Mouse (Mus musculus) monocyte, adult 2 months (primary cell): Measurements from ENCODE around the gene Gm9944.

Source experiments
- DNase-seq, 2 experiments: peaks; one replicate each; pipeline ENCODE4 v3.0.0; 2022; ENCODE audit warnings: low spot score in 2 of 2, low read depth in 1 of 2

Gene Gm9944

GRCm38 (mm10) chr4:144453217-144453616 lies at the start of gene Gm9944:
Gene Gm9944, minus strand, starts transcription at chr4:144453317.
- DNase-seq = no peak

- no peak for DNase-seq
Observed at GRCm38 (mm10) chr4:144493331-144493730, 40.2 kb upstream of the Gm9944 start.

- DNase-seq = no peak
Observed at GRCm38 (mm10) chr4:144468091-144468490, 15.0 kb upstream of the Gm9944 start.

GRCm38 (mm10) chr4:144465206-144465605 lies 12.1 kb upstream of the Gm9944 start:
- no peak for DNase-seq

- DNase-seq = no peak
Observed at GRCm38 (mm10) chr4:144463656-144464055, 10.5 kb upstream of the Gm9944 start, which contains the start of gene Aadacl3. Gene Aadacl3, minus strand, starts transcription at chr4:144463756.

GRCm38 (mm10) chr4:144448546-144448945 lies 4.6 kb downstream of the Gm9944 start:
- no peak for DNase-seq

- DNase-seq = no peak
Observed at GRCm38 (mm10) chr4:144441582-144441981, 11.5 kb downstream of the Gm9944 start.

GRCm38 (mm10) chr4:144441095-144441494 lies 12.0 kb downstream of the Gm9944 start:
- DNase-seq = no peak

GRCm38 (mm10) chr4:144438672-144439071 lies 14.4 kb downstream of the Gm9944 start, which contains the start of gene 1700012P22Rik:
Gene 1700012P22Rik, minus strand, starts transcription at chr4:144438772.
- no peak for DNase-seq

GRCm38 (mm10) chr4:144433216-144433615 lies 19.9 kb downstream of the Gm9944 start:
- no peak for DNase-seq

GRCm38 (mm10) chr4:144430723-144431122 lies 22.4 kb downstream of the Gm9944 start:
- DNase-seq = no peak

- no peak for DNase-seq
Observed at GRCm38 (mm10) chr4:144428868-144429267, 24.2 kb downstream of the Gm9944 start.

GRCm38 (mm10) chr4:144424590-144424989 lies 28.5 kb downstream of the Gm9944 start:
- no peak for DNase-seq

GRCm38 (mm10) chr4:144420644-144421043 lies 32.5 kb downstream of the Gm9944 start:
- no peak for DNase-seq

GRCm38 (mm10) chr4:144408290-144408689 lies 44.8 kb downstream of the Gm9944 start, which contains the start of gene Pramef12:
Gene Pramef12, minus strand, starts transcription at chr4:144408464.
- DNase-seq = no peak

GRCm38 (mm10) chr4:144406261-144406660 lies 46.9 kb downstream of the Gm9944 start:
- no peak for DNase-seq

- no peak for DNase-seq
Observed at GRCm38 (mm10) chr4:144404456-144405086, 48.5 kb downstream of the Gm9944 start.
